Mouse (Mus musculus) thymus, adult 2 months (tissue): ENCODE results near the gene Kat6b.

Source experiments
- CTCF ChIP-seq: fragments of 200-500 bp; IDR thresholded peaks from 2 replicates; pipeline ENCODE4 v1.5.1; 2012; ENCODE audit warnings: mild to moderate bottlenecking, control low read depth, low read length, moderate library complexity, borderline replicate concordance; ENCODE audit not compliant: control insufficient read depth, poor library complexity, insufficient read depth; ENCODE audit errors: extremely low read depth
- POLR2A ChIP-seq: fragments of 200-500 bp; IDR thresholded peaks from 2 replicates; pipeline ENCODE4 v1.6.1; 2012; ENCODE audit warnings: mild to moderate bottlenecking, low read length, control low read depth, moderate library complexity; ENCODE audit not compliant: control insufficient read depth, poor library complexity, insufficient read depth; ENCODE audit errors: extremely low read depth

- no peak for TF ChIP-seq POLR2A
- TF ChIP-seq CTCF = no peak
Measured at GRCm38 (mm10) chr14:21525674-21526073, 44.4 kb downstream of the Kat6b start.
